Mouse (Mus musculus) forebrain, embryonic 16.5 days (tissue): ENCODE data around the gene Btnl9. TPM values are rescaled to one million over a fixed set of nuclear protein-coding genes. Genes with fewer than 3 reads are reported as not detected.
A peak's percentile ranks its signal among the peaks of the same experiment; 100 is the strongest.
"Not testable (repeated sequence)": the region's sequence is repeated elsewhere in the genome, so short reads cannot be mapped to it uniquely, and the experiment has no call there.

Experiments
- ATAC-seq: fragments of 200-750 bp; cut with Nextera tagmentation; 2 replicates; pipeline ENCODE4 v1.8.0; 2017; ENCODE audit warnings: mild to moderate bottlenecking, moderate library complexity
- H3K27ac ChIP-seq: fragments of 300-500 bp; sonication (generic); 2 replicates; pipeline ENCODE4 v1.5.1; 2014; ENCODE audit warnings: low read length, control low read depth
- H3K27me3 ChIP-seq: fragments of 300-500 bp; sonication (generic); replicated peaks from 2 replicates; pipeline ENCODE4 v1.6.1; 2014; ENCODE audit warnings: low read length; ENCODE audit not compliant: control insufficient read depth, insufficient read depth
- H3K36me3 ChIP-seq: fragments of 300-500 bp; sonication (generic); 2 replicates; pipeline ENCODE4 v1.6.1; 2014; ENCODE audit not compliant: control insufficient read depth, insufficient read depth
- H3K4me1 ChIP-seq: fragments of 300-500 bp; sonication (generic); replicated peaks from 2 replicates; pipeline ENCODE4 v1.6.1; 2014; ENCODE audit warnings: low read length; ENCODE audit not compliant: control insufficient read depth, insufficient read depth
- H3K4me2 ChIP-seq: fragments of 300-500 bp; sonication (generic); 2 replicates; pipeline ENCODE4 v1.6.1; 2014; ENCODE audit warnings: mild to moderate bottlenecking, low read length, control low read depth
- H3K4me3 ChIP-seq: fragments of 300-500 bp; sonication (generic); replicated peaks from 2 replicates; pipeline ENCODE4 v1.5.1; 2014; ENCODE audit warnings: mild to moderate bottlenecking, low read length, control low read depth
- H3K9ac ChIP-seq: fragments of 300-500 bp; sonication (generic); replicated peaks from 2 replicates; pipeline ENCODE4 v1.6.1; 2014; ENCODE audit warnings: low read depth, low read length, control low read depth
- H3K9me3 ChIP-seq: fragments of 300-500 bp; sonication (generic); 2 replicates; pipeline ENCODE4 v1.6.1; 2016; ENCODE audit warnings: low read length; ENCODE audit not compliant: control insufficient read depth
- WGBS: fragments of 180-500 bp; shearing (Covaris S2); extraction: QIAGEN DNeasy Blood & Tissue Kit; methylation state at CpG from one replicate; pipeline ENCODE4 v1.1.7; 2014; 5-methylcytosine and 5-hydroxymethylcytosine counted together
- polyA plus RNA-seq: library from polyadenylated mRNA; unstranded; fragments of >200 nt; fragmentation: Nextera tagmentation; extraction: Ambion mirVana; gene quantifications from 2 replicates; pipeline ENCODE4 v1.2.1, GENCODE M21; 2015

Btnl9 gene
- polyA plus RNA-seq, 1 experiment from 2014 or later, result not detected

DNA sequence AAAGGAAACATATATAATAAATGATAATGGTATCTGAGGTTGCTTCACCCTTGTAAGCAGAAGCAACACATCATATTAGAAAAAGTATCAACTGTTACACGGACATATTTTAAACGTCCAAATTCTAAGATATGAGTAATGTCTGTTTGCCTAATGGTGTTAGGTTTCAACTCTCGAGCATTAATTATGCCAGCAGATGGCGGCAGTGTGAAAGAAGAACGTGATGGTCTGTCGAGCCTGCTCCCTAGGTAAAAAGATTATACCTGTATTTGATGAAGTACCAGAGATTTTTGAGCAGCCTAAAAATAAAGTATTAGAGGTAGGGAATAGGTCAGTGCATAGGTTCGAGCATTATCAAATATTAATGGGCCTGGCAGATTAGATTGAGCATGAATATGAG lies 2.8 kb upstream of the Btnl9 start:
- Histone ChIP-seq H3K36me3 (no peaks in the 10 kb centered on the region), H3K4me3 (no peak overlapping the region), H3K4me1 (no peaks in the 10 kb centered on the region), H3K27me3 (0 out of 2 replicates have a peak, but pooled peaks cover 2% of the 10 kb centered on the region), H3K9me3 (no peaks in the 10 kb centered on the region), H3K4me2 (no peak overlapping the region), H3K9ac (no peak overlapping the region), H3K27ac (no peak overlapping the region)
- no peak for ATAC-seq
- 6% methylated on average over 7 of the region's 7 CpGs for WGBS

DNA sequence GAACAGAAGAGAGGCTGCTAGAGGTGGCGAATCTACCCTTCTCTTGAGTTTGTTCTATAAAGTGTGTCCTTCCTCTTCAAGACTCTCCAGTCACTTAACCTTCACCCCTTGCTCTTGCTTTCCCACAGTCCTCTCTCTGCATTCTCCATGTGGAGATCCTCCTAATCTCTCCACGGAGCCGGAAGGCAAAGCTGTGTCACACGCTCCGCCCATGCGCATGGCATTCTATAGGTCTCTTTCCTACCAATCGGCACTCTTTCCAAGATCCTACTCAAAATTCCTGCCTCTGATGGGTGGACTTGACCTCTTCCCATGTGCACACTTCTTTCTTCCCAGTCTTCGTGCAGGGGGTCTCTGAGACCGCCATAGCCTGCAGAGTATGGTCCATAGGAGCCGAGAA lies 742 bp upstream of the Btnl9 start:
- ATAC-seq, result no peak
- H3K4me2 ChIP-seq, result no peak overlapping the region
- no peaks in the 10 kb centered on the region for H3K4me1 ChIP-seq
- H3K27ac ChIP-seq, result no peak overlapping the region
- WGBS, result 81% methylated on average over 10 of the region's 10 CpGs
- H3K27me3 ChIP-seq, result 0 out of 2 replicates have a peak, but pooled peaks cover 2% of the 10 kb centered on the region
- no peak overlapping the region for H3K4me3 ChIP-seq
- H3K36me3 ChIP-seq, result no peaks in the 10 kb centered on the region
- no peak overlapping the region for H3K9ac ChIP-seq
- no peaks in the 10 kb centered on the region for H3K9me3 ChIP-seq

- H3K9ac ChIP-seq, result no peak overlapping the region
- no peak overlapping the region for H3K27ac ChIP-seq
- no peaks in the 10 kb centered on the region for H3K36me3 ChIP-seq
- 77% methylated on average over 6 of the region's 6 CpGs for WGBS
- H3K4me1 ChIP-seq, result no peaks in the 10 kb centered on the region
- H3K9me3 ChIP-seq, result no peaks in the 10 kb centered on the region
- no peak for ATAC-seq
- H3K4me2 ChIP-seq, result no peak overlapping the region
- 0 out of 2 replicates have a peak, but pooled peaks cover 2% of the 10 kb centered on the region for H3K27me3 ChIP-seq
- no peak overlapping the region for H3K4me3 ChIP-seq
Measured at GRCm38 (mm10) chr11:49186452-49186851, 507 bp downstream of the Btnl9 start.

DNA sequence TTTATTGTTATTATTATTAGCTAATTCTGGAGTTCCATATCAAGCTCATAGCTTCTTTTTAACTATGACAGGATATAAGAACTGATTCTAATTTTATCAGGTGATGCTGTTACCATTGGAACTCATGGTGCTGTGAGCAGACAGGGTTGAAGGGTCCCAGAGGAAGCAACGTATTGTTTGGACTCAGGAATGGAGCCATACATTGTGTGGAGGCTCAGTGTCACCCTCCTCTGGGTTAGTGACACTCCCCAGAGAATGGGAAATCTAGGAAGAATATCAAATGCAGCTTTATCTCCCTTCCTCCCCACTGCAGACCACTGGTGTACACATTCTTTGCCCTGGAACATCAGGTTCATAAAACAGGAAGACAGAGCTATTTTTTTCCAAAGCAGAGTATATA lies 3.8 kb downstream of the Btnl9 start:
- Histone ChIP-seq H3K4me2 (no peak overlapping the region), H3K27ac (no peak overlapping the region), H3K4me3 (no peak overlapping the region), H3K27me3 (0 out of 2 replicates have a peak, but pooled peaks cover 2% of the 10 kb centered on the region), H3K36me3 (no peaks in the 10 kb centered on the region), H3K4me1 (no peaks in the 10 kb centered on the region), H3K9me3 (no peaks in the 10 kb centered on the region), H3K9ac (no peak overlapping the region)
- 71% methylated on average over 1 of the region's 1 CpGs for WGBS
- ATAC-seq, result no peak

DNA sequence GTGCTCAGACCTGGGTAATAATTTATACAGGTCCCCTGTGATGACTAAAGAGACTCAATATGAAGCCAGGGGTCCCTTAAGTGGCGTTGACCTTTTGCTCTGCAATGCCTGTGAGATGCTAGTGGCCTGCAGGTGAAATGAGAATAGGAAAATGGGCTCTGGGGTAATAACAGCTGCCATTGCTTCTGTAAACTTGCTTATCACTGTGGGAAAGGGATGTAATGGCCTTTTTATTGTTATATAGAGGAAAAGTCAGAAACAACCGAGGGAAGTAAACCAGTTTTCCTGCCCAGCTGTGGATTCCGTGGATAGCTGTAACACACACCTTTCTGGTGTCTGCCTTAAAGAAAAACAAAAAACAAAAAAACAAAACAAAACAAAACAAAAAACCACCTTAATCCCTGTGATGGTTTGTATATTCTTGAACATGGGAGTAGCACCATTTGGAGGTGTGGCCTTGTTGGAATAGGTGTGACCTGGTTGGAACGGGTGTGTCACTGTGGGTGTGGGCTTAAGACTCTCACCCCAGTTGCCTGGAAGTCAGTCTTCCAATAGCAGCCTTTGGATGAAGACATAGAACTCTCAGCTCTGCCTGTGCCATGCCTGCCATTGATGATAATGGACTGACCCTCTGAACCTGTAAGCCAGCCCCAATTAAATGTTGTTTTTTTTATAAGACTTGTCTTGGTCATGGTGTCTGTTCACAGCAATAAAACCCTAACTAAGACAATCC lies 10.7 kb downstream of the Btnl9 start:
- 88% methylated on average over 4 of the region's 4 CpGs for WGBS
- ATAC-seq, H3K9me3 ChIP-seq, H3K9ac ChIP-seq, H3K27ac ChIP-seq, H3K36me3 ChIP-seq, H3K4me3 ChIP-seq, H3K27me3 ChIP-seq, H3K4me2 ChIP-seq, H3K4me1 ChIP-seq: not testable (repeated sequence)

GRCm38 (mm10) chr11:49175345-49175744 lies 11.6 kb downstream of the Btnl9 start:
- no peak overlapping the region for H3K4me3 ChIP-seq
- no peak overlapping the region for H3K27ac ChIP-seq
- 91% methylated on average over 8 of the region's 8 CpGs for WGBS
- no peak overlapping the region for H3K4me2 ChIP-seq
- no peak overlapping the region for H3K9ac ChIP-seq
- H3K9me3 ChIP-seq, result no peaks in the 10 kb centered on the region
- H3K27me3 ChIP-seq, result no peaks in the 10 kb centered on the region
- no peaks in the 10 kb centered on the region for H3K36me3 ChIP-seq
- H3K4me1 ChIP-seq, result no peaks in the 10 kb centered on the region
- ATAC-seq, result no peak

DNA sequence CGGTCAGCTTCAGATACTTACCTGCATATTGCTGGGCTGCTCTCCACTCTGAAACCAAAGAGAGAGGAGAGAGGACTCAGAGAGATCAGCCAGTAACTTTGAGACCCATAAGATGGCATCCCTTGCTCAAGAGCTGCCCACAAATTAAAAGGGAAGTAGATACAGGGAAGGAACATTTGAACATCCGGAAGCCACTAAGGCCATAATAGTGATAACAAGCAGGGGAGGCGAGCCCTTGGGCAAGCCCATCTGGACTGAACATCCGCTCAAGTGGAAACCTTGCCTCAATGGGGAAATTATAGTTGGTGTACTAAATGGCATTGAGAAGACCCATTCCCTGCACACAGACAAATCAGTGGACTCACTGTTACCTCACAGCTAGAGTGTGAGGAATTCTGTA lies 16.4 kb downstream of the Btnl9 start:
- Histone ChIP-seq H3K9ac (no peak overlapping the region), H3K4me1 (peaks cover 6% of the 10 kb centered on the region), H3K9me3 (peaks cover 7% of the 10 kb centered on the region), H3K4me2 (no peak overlapping the region), H3K4me3 (no peak overlapping the region), H3K27me3 (peaks cover 10% of the 10 kb centered on the region), H3K27ac (no peak overlapping the region), H3K36me3 (no peaks in the 10 kb centered on the region)
- WGBS, result 98% methylated on average over 4 of the region's 4 CpGs
- no peak for ATAC-seq

- no peak overlapping the region for H3K27ac ChIP-seq
- peaks cover 6% of the 10 kb centered on the region for H3K4me1 ChIP-seq
- H3K27me3 ChIP-seq, result peaks cover 10% of the 10 kb centered on the region
- WGBS, result 8% methylated on average over 50 of the region's 50 CpGs
- peak overlapping the region; percentile 45 for H3K4me3 ChIP-seq
- no peaks in the 10 kb centered on the region for H3K36me3 ChIP-seq
- H3K4me2 ChIP-seq, result peak overlapping the region; percentile 74
- H3K9me3 ChIP-seq, result peaks cover 7% of the 10 kb centered on the region
- peak; percentile 84 for ATAC-seq
- peak overlapping the region; percentile 52 for H3K9ac ChIP-seq
Measured at GRCm38 (mm10) chr11:49168839-49169611, 17.9 kb downstream of the Btnl9 start.

- no peak overlapping the region for H3K27ac ChIP-seq
- no peaks in the 10 kb centered on the region for H3K36me3 ChIP-seq
- no peaks in the 10 kb centered on the region for H3K9me3 ChIP-seq
- ATAC-seq, result no peak
- no peak overlapping the region for H3K4me2 ChIP-seq
- H3K4me3 ChIP-seq, result no peak overlapping the region
- H3K4me1 ChIP-seq, result no peaks in the 10 kb centered on the region
- H3K27me3 ChIP-seq, result no peaks in the 10 kb centered on the region
- WGBS, result 91% methylated on average over 2 of the region's 2 CpGs
- no peak overlapping the region for H3K9ac ChIP-seq
Measured at GRCm38 (mm10) chr11:49156821-49157814, 29.8 kb downstream of the Btnl9 start.
